Mouse (Mus musculus): ENCODE results near the gene Sprr2b. TPM values are rescaled to one million over a fixed set of nuclear protein-coding genes. Genes with fewer than 3 reads are reported as not detected.

Sprr2b gene
- polyA plus RNA-seq, 1 experiment from 2014 or later, result not detected

DNA sequence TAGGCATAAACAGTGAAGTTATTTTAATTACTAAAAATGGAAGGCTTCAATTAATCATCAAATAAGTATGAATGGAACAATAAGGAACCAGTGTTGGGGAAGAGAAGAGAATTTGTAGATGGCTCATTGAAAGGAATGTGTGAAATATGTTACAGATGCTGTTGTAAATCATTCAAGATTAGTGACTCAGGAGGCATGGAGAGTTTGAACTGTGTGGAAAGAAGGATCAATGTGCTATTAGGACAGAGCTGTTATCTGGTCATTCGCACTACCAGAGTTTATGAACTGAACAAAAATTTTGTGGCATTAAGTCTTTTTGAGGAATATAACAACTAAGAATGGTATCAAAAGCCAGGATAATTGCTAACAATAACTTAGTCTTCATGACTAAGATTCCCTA, 9.0 kb upstream of the Sprr2b start:
- Histone ChIP-seq H3K9me3 (ENCODE audit: control insufficient read depth, low read length) (no peaks in the 10 kb centered on the region), H3K4me2 (ENCODE audit: low read depth, severe bottlenecking) (no peak overlapping the region), H3K27ac (replicated peaks; ENCODE audit: low read depth, low read length) (no peak overlapping the region), H3K4me3 (ENCODE audit: low read depth, low read length) (no peak overlapping the region), H3K27me3 (ENCODE audit: control insufficient read depth, insufficient read depth, low read length) (no peaks in the 10 kb centered on the region), H3K9ac (ENCODE audit: low read length) (no peak overlapping the region), H3K4me1 (ENCODE audit: control insufficient read depth, insufficient read depth, low read length) (no peaks in the 10 kb centered on the region), H3K36me3 (ENCODE audit: control insufficient read depth, insufficient read depth, low read length) (no peaks in the 10 kb centered on the region)
- WGBS, result 85% methylated on average over 1 of the region's 1 CpGs
- DNase-seq (ENCODE audit: low spot score), result no peak
- ATAC-seq (ENCODE audit: insufficient number of reproducible peaks, low FRiP score, low TSS enrichment, low read depth), result no peak

DNA sequence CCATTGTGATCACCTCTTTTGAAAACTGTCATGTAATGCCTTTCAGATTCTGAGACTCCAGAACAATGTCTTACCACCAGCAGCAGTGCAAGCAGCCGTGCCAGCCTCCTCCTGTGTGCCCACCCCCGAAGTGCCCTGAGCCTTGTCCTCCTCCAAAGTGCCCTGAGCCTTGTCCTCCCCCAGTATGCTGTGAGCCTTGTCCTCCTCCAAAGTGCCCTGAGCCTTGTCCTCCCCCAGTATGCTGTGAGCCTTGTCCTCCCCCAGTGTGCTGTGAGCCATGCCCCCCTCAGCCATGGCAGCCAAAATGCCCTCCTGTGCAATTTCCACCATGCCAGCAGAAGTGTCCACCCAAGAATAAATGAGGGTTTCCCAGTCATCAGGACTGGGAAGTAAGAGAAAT, 964 bp downstream of the Sprr2b start:
- 89% methylated on average over 2 of the region's 2 CpGs for WGBS
- H3K9ac ChIP-seq (ENCODE audit: low read length), result no peak overlapping the region
- H3K9me3 ChIP-seq (ENCODE audit: control insufficient read depth, low read length), result no peaks in the 10 kb centered on the region
- no peak overlapping the region for H3K27ac ChIP-seq (replicated peaks; ENCODE audit: low read depth, low read length)
- no peaks in the 10 kb centered on the region for H3K4me1 ChIP-seq (ENCODE audit: control insufficient read depth, insufficient read depth, low read length)
- no peak overlapping the region for H3K4me3 ChIP-seq (ENCODE audit: low read depth, low read length)
- DNase-seq (ENCODE audit: low spot score), result no peak
- H3K36me3 ChIP-seq (ENCODE audit: control insufficient read depth, insufficient read depth, low read length), result no peaks in the 10 kb centered on the region
- H3K4me2 ChIP-seq (ENCODE audit: low read depth, severe bottlenecking), result no peak overlapping the region
- no peak for ATAC-seq (ENCODE audit: insufficient number of reproducible peaks, low FRiP score, low TSS enrichment, low read depth)
- no peaks in the 10 kb centered on the region for H3K27me3 ChIP-seq (ENCODE audit: control insufficient read depth, insufficient read depth, low read length)

DNA sequence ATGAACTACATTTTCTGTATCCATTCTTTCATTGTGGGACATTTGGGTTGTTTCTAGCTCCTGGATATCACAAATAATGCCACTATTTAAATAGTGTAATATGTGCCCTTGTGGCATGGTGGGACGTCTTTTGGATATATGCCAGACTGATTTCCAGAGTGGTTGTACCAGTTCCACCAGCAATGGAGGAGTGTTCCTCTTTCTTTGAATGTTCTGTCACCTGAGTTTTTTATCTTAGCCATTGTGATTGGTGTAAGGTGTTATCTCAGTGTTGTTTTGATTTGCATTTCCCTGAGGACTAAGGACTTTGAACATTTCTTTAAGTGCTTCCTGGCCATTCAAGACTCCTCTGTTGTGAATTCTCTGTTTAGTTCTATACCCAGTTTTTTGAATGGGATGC, 19.9 kb downstream of the Sprr2b start:
- H3K27me3 ChIP-seq (ENCODE audit: control insufficient read depth, insufficient read depth, low read length), result no peaks in the 10 kb centered on the region
- H3K4me1 ChIP-seq (ENCODE audit: control insufficient read depth, insufficient read depth, low read length), result no peaks in the 10 kb centered on the region
- H3K36me3 ChIP-seq (ENCODE audit: control insufficient read depth, insufficient read depth, low read length), result no peaks in the 10 kb centered on the region
- DNase-seq (ENCODE audit: low spot score) (no peak), ATAC-seq (ENCODE audit: insufficient number of reproducible peaks, low FRiP score, low TSS enrichment, low read depth) (no peak)
- no peak overlapping the region for H3K4me3 ChIP-seq (ENCODE audit: low read depth, low read length)
- no peak overlapping the region for H3K4me2 ChIP-seq (ENCODE audit: low read depth, severe bottlenecking)
- WGBS, result 83% methylated on average over 1 of the region's 1 CpGs
- H3K9ac ChIP-seq (ENCODE audit: low read length), result no peak overlapping the region
- no peaks in the 10 kb centered on the region for H3K9me3 ChIP-seq (ENCODE audit: control insufficient read depth, low read length)
- no peak overlapping the region for H3K27ac ChIP-seq (replicated peaks; ENCODE audit: low read depth, low read length)

DNA sequence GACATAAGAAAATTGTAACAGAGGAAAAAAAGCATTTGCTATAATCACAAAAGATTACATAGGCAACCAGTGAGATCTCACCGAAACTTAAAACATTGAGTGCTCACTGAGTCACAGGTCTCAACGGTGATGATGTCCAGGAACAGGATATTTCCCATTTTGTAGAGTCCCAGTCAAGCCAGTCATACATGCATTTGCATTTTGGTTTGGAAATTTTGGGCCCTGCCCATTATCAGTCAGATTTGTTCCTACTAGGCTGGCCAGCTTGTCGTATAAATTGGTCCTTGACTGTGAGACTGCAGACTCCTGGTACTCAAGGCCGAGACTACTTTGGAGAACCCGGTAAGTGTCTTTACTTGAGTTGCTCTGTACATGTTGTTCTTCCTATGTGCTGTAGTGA, 22.4 kb downstream of the Sprr2b start, which contains the start of gene Sprr2d:
Gene Sprr2d, plus strand, starts transcription at position 301 of the 400 bp plus-strand sequence.
- ATAC-seq (ENCODE audit: insufficient number of reproducible peaks, low FRiP score, low TSS enrichment, low read depth), result no peak
- 93% methylated on average over 5 of the region's 5 CpGs for WGBS
- no peak for DNase-seq (ENCODE audit: low spot score)
- H3K9me3 ChIP-seq (ENCODE audit: control insufficient read depth, low read length), result no peaks in the 10 kb centered on the region
- no peak within 1 kb of the TSS for H3K4me3 ChIP-seq (ENCODE audit: low read depth, low read length)
- H3K36me3 ChIP-seq (ENCODE audit: control insufficient read depth, insufficient read depth, low read length), result no peaks in the 10 kb centered on the region
- no peaks in the 10 kb centered on the region for H3K27me3 ChIP-seq (ENCODE audit: control insufficient read depth, insufficient read depth, low read length)
- no peak within 1 kb of the TSS for H3K9ac ChIP-seq (ENCODE audit: low read length)
- no peak within 1 kb of the TSS for H3K4me2 ChIP-seq (ENCODE audit: low read depth, severe bottlenecking)
- no peak within 1 kb of the TSS for H3K27ac ChIP-seq (replicated peaks; ENCODE audit: low read depth, low read length)
- H3K4me1 ChIP-seq (ENCODE audit: control insufficient read depth, insufficient read depth, low read length), result no peaks in the 10 kb centered on the region

DNA sequence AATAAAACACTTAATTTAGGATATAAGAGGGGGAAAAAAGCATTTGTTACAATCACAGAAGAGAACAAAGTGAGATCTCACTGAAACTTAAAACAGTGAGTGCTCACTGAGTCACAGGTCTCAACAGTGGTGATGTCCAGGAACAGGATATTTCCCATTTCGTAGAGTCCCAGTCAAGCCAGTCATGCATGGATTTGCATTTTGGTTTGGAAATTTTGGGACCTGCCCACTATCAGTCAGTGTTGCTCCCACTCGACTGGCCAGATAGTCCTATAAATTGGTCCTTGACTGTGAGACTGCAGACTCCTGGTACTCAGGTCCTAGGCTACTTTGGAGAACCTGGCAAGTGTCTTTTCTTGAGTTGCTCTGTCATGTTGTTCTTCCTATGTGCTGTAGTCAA, 35.4 kb downstream of the Sprr2b start, which contains the start of gene Sprr2e:
Gene Sprr2e, plus strand, starts transcription at position 301 of the 400 bp plus-strand sequence.
- Histone ChIP-seq H3K4me3 (ENCODE audit: low read depth, low read length) (no peak within 1 kb of the TSS), H3K4me2 (ENCODE audit: low read depth, severe bottlenecking) (no peak within 1 kb of the TSS), H3K27ac (replicated peaks; ENCODE audit: low read depth, low read length) (no peak within 1 kb of the TSS), H3K27me3 (ENCODE audit: control insufficient read depth, insufficient read depth, low read length) (no peaks in the 10 kb centered on the region), H3K9me3 (ENCODE audit: control insufficient read depth, low read length) (no peaks in the 10 kb centered on the region), H3K9ac (ENCODE audit: low read length) (no peak within 1 kb of the TSS), H3K4me1 (ENCODE audit: control insufficient read depth, insufficient read depth, low read length) (no peaks in the 10 kb centered on the region), H3K36me3 (ENCODE audit: control insufficient read depth, insufficient read depth, low read length) (no peaks in the 10 kb centered on the region)
- WGBS, result 86% methylated on average over 2 of the region's 2 CpGs
- DNase-seq (ENCODE audit: low spot score) (no peak), ATAC-seq (ENCODE audit: insufficient number of reproducible peaks, low FRiP score, low TSS enrichment, low read depth) (no peak)

DNA sequence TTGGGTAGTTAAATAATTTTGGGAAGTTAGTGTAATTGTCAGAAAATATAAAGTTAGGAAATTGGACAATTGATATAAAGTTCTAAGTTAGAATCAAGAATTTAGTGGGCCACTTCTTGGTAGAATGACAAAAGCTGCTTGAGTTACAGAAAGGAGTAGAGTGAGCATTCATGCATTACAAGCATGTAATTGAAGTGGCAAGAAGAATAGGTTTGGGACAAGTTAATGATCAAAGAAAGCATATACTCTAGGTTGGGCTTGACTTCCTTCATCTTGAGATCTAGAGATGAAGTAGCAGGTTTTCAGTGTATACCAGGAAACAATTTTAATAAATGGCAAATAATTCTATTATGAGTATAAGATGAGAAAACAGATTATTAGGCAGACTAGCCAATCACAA, 45.2 kb downstream of the Sprr2b start:
- Histone ChIP-seq H3K9me3 (ENCODE audit: control insufficient read depth, low read length) (no peaks in the 10 kb centered on the region), H3K9ac (ENCODE audit: low read length) (no peak overlapping the region), H3K4me1 (ENCODE audit: control insufficient read depth, insufficient read depth, low read length) (no peaks in the 10 kb centered on the region), H3K27ac (replicated peaks; ENCODE audit: low read depth, low read length) (no peak overlapping the region), H3K4me2 (ENCODE audit: low read depth, severe bottlenecking) (no peak overlapping the region), H3K27me3 (ENCODE audit: control insufficient read depth, insufficient read depth, low read length) (no peaks in the 10 kb centered on the region), H3K4me3 (ENCODE audit: low read depth, low read length) (no peak overlapping the region), H3K36me3 (ENCODE audit: control insufficient read depth, insufficient read depth, low read length) (no peaks in the 10 kb centered on the region)
- ATAC-seq (ENCODE audit: insufficient number of reproducible peaks, low FRiP score, low TSS enrichment, low read depth) (no peak), DNase-seq (ENCODE audit: low spot score) (no peak)

DNA sequence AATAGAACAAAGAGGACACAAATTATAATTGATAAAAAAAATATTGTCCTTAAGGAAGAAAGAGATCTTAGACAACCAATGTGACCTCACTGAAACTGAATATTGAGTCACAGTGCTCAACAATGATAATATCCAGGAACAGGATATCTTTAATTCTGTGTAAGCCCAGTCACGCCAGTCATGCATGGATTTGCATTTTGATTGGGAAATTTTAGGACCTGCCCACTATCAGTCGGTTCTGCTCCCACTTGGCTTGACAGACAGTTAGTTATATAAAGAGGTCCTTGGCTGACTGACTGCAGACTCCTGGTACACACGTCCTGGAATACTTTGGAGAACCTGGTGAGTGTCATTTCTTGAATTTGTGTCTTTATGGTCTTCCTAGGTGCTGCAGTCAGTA, 48.5 kb downstream of the Sprr2b start, which contains the start of gene Sprr2f:
Gene Sprr2f, plus strand, starts transcription at position 301 of the 400 bp plus-strand sequence.
- Histone ChIP-seq H3K36me3 (ENCODE audit: control insufficient read depth, insufficient read depth, low read length) (no peaks in the 10 kb centered on the region), H3K27me3 (ENCODE audit: control insufficient read depth, insufficient read depth, low read length) (no peaks in the 10 kb centered on the region), H3K4me3 (ENCODE audit: low read depth, low read length) (no peak within 1 kb of the TSS), H3K27ac (replicated peaks; ENCODE audit: low read depth, low read length) (no peak within 1 kb of the TSS), H3K4me2 (ENCODE audit: low read depth, severe bottlenecking) (no peak within 1 kb of the TSS), H3K9me3 (ENCODE audit: control insufficient read depth, low read length) (no peaks in the 10 kb centered on the region), H3K4me1 (ENCODE audit: control insufficient read depth, insufficient read depth, low read length) (no peaks in the 10 kb centered on the region), H3K9ac (ENCODE audit: low read length) (no peak within 1 kb of the TSS)
- DNase-seq (ENCODE audit: low spot score) (no peak), ATAC-seq (ENCODE audit: insufficient number of reproducible peaks, low FRiP score, low TSS enrichment, low read depth) (no peak)
- 77% methylated on average over 3 of the region's 3 CpGs for WGBS

Other genes starting within 250 kb of the Sprr2b start
- gene Lor, start 233.5 kb upstream of the Sprr2b start, polyA plus RNA-seq (2014; fragmentation: Nextera tagmentation; extraction: Ambion mirVana), result 0.69 and 1.2 TPM in 2 replicates
- not detected in 2 replicates for gene Prr9, start 192.7 kb upstream of the Sprr2b start, polyA plus RNA-seq (2014; fragmentation: Nextera tagmentation; extraction: Ambion mirVana)
- not detected in 2 replicates for gene Lelp1, start 173.9 kb upstream of the Sprr2b start, polyA plus RNA-seq (2014; fragmentation: Nextera tagmentation; extraction: Ambion mirVana)
- gene Sprr2a1, start 100.8 kb upstream of the Sprr2b start, polyA plus RNA-seq (2014; fragmentation: Nextera tagmentation; extraction: Ambion mirVana), result not detected in 2 replicates
- 0.37 TPM in 1 of 2 replicates, not detected in the other for gene Sprr2a2, start 100.7 kb upstream of the Sprr2b start, polyA plus RNA-seq (2014; fragmentation: Nextera tagmentation; extraction: Ambion mirVana)
- gene Sprr2a3, start 31.2 kb upstream of the Sprr2b start, polyA plus RNA-seq (2014; fragmentation: Nextera tagmentation; extraction: Ambion mirVana), result not detected in 2 replicates
- gene Sprr2d, start 22.5 kb downstream of the Sprr2b start, polyA plus RNA-seq (2014; fragmentation: Nextera tagmentation; extraction: Ambion mirVana), result not detected in 2 replicates
- gene Sprr2e, start 35.5 kb downstream of the Sprr2b start, polyA plus RNA-seq (2014; fragmentation: Nextera tagmentation; extraction: Ambion mirVana), result not detected in 2 replicates
- not detected in 2 replicates for gene Sprr2f, start 48.6 kb downstream of the Sprr2b start, polyA plus RNA-seq (2014; fragmentation: Nextera tagmentation; extraction: Ambion mirVana)
- not detected in 2 replicates for gene Sprr2h, start 69.1 kb downstream of the Sprr2b start, polyA plus RNA-seq (2014; fragmentation: Nextera tagmentation; extraction: Ambion mirVana)
- gene Sprr2i, start 91.4 kb downstream of the Sprr2b start, polyA plus RNA-seq (2014; fragmentation: Nextera tagmentation; extraction: Ambion mirVana), result not detected in 2 replicates
- gene Sprr2j-ps, start 101.5 kb downstream of the Sprr2b start, polyA plus RNA-seq (2014; fragmentation: Nextera tagmentation; extraction: Ambion mirVana), result not detected in 2 replicates
- gene Gm9774, start 112.8 kb downstream of the Sprr2b start, polyA plus RNA-seq (2014; fragmentation: Nextera tagmentation; extraction: Ambion mirVana), result 4.9 and 5.8 TPM in 2 replicates
- not detected in 2 replicates for gene Sprr2k, start 116.0 kb downstream of the Sprr2b start, polyA plus RNA-seq (2014; fragmentation: Nextera tagmentation; extraction: Ambion mirVana)
- gene Sprr1b, start 122.2 kb downstream of the Sprr2b start, polyA plus RNA-seq (2014; fragmentation: Nextera tagmentation; extraction: Ambion mirVana), result not detected in 2 replicates
- not detected in 2 replicates for gene Sprr3, start 142.1 kb downstream of the Sprr2b start, polyA plus RNA-seq (2014; fragmentation: Nextera tagmentation; extraction: Ambion mirVana)
- not detected in 2 replicates for gene Sprr1a, start 169.3 kb downstream of the Sprr2b start, polyA plus RNA-seq (2014; fragmentation: Nextera tagmentation; extraction: Ambion mirVana)
- gene Sprr4, start 183.9 kb downstream of the Sprr2b start, polyA plus RNA-seq (2014; fragmentation: Nextera tagmentation; extraction: Ambion mirVana), result not detected in 2 replicates
- gene 2310046K23Rik, start 217.9 kb downstream of the Sprr2b start, polyA plus RNA-seq (2014; fragmentation: Nextera tagmentation; extraction: Ambion mirVana), result not detected in 2 replicates